Mouse (Mus musculus): ENCODE measurements around the gene Flt3. TPM values are rescaled to one million over a fixed set of nuclear protein-coding genes. Genes with fewer than 3 reads are reported as not detected.
A peak's percentile ranks its signal among the peaks of the same experiment; 100 is the strongest.

The Flt3 gene
- total and polyA plus RNA-seq, 2 experiments from 2014 or later, result 2.5 to 2.8 TPM

- no peaks in the 10 kb centered on the region for H3K9me3 ChIP-seq (ENCODE audit: low read length)
- ATAC-seq (no peak), DNase-seq (ENCODE audit: low spot score) (no peak)
- no peaks in the 10 kb centered on the region for H3K36me3 ChIP-seq (ENCODE audit: insufficient read depth, low read length)
- no peak overlapping the region for H3K9ac ChIP-seq (replicated peaks; ENCODE audit: low read length)
- no peak overlapping the region for H3K4me2 ChIP-seq (ENCODE audit: low read depth, low read length)
- no peaks in the 10 kb centered on the region for H3K27me3 ChIP-seq (ENCODE audit: insufficient read depth, low read length)
- TF ChIP-seq CTCF (IDR thresholded peaks at IDR 0.05; ENCODE audit: low read depth), result no peak
- 92% methylated on average over 10 of the region's 10 CpGs for WGBS
- no peak overlapping the region for H3K27ac ChIP-seq
- no peak overlapping the region for H3K4me3 ChIP-seq (ENCODE audit: low read length)
- H3K4me1 ChIP-seq (ENCODE audit: insufficient read depth, low read length), result no peaks in the 10 kb centered on the region
Measured at GRCm38 (mm10) chr5:147381396-147381795, 18.9 kb downstream of the Flt3 start.

- 90% methylated on average over 3 of the region's 3 CpGs for WGBS
- no peaks in the 10 kb centered on the region for H3K27me3 ChIP-seq (ENCODE audit: insufficient read depth, low read length)
- DNase-seq (ENCODE audit: low spot score), result no peak
- H3K4me3 ChIP-seq (ENCODE audit: low read length), result no peak overlapping the region
- ATAC-seq, result no peak
- H3K9ac ChIP-seq (replicated peaks; ENCODE audit: low read length), result no peak overlapping the region
- no peaks in the 10 kb centered on the region for H3K36me3 ChIP-seq (ENCODE audit: insufficient read depth, low read length)
- H3K4me2 ChIP-seq (ENCODE audit: low read depth, low read length), result no peak overlapping the region
- no peak overlapping the region for H3K27ac ChIP-seq
- H3K9me3 ChIP-seq (ENCODE audit: low read length), result no peaks in the 10 kb centered on the region
- no peaks in the 10 kb centered on the region for H3K4me1 ChIP-seq (ENCODE audit: insufficient read depth, low read length)
- TF ChIP-seq CTCF (IDR thresholded peaks at IDR 0.05; ENCODE audit: low read depth), result no peak
Measured at GRCm38 (mm10) chr5:147379481-147379880, 20.8 kb downstream of the Flt3 start.

- H3K27me3 ChIP-seq (ENCODE audit: insufficient read depth, low read length), result no peaks in the 10 kb centered on the region
- no peak overlapping the region for H3K4me3 ChIP-seq (ENCODE audit: low read length)
- 73% methylated on average over 8 of the region's 8 CpGs for WGBS
- ATAC-seq (no peak), DNase-seq (ENCODE audit: low spot score) (no peak)
- no peak overlapping the region for H3K9ac ChIP-seq (replicated peaks; ENCODE audit: low read length)
- TF ChIP-seq CTCF (IDR thresholded peaks at IDR 0.05; ENCODE audit: low read depth), result no peak
- H3K9me3 ChIP-seq (ENCODE audit: low read length), result no peaks in the 10 kb centered on the region
- no peak overlapping the region for H3K4me2 ChIP-seq (ENCODE audit: low read depth, low read length)
- no peaks in the 10 kb centered on the region for H3K4me1 ChIP-seq (ENCODE audit: insufficient read depth, low read length)
- no peak overlapping the region for H3K27ac ChIP-seq
- no peaks in the 10 kb centered on the region for H3K36me3 ChIP-seq (ENCODE audit: insufficient read depth, low read length)
Measured at GRCm38 (mm10) chr5:147370276-147370675, 30.0 kb downstream of the Flt3 start.

DNA sequence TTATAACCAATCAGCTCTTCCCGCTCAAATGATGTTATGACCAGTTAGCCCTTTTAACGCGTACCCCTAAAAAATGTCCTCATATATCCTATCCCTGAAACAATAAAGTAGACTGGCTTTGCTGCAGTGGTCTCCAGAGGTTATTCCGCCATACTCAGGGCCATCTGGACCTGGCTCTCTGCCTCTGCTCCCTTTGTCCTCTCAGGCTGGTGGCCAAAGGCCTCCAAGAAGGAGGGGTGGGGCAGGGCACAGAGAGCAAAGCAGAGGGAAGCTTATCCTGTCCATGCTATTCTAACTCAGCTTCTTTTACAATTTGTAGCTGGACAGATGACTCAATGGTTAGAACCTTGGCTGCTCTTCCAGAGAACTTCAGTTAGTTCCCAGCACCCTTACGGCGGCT lies 32.1 kb downstream of the Flt3 start:
- WGBS, result 83% methylated on average over 6 of the region's 6 CpGs
- no peak for ATAC-seq
- no peak overlapping the region for H3K27ac ChIP-seq

GRCm38 (mm10) chr5:147365995-147366765 lies 34.1 kb downstream of the Flt3 start:
- no peak for DNase-seq (ENCODE audit: low spot score)
- no peak for TF ChIP-seq CTCF (IDR thresholded peaks at IDR 0.05; ENCODE audit: low read depth)
- Histone ChIP-seq H3K27me3 (ENCODE audit: insufficient read depth, low read length) (no peaks in the 10 kb centered on the region), H3K4me1 (ENCODE audit: insufficient read depth, low read length) (no peaks in the 10 kb centered on the region), H3K4me2 (ENCODE audit: low read depth, low read length) (no peak overlapping the region), H3K4me3 (ENCODE audit: low read length) (no peak overlapping the region), H3K9ac (replicated peaks; ENCODE audit: low read length) (no peak overlapping the region), H3K36me3 (ENCODE audit: insufficient read depth, low read length) (no peaks in the 10 kb centered on the region), H3K27ac (no peak overlapping the region), H3K9me3 (ENCODE audit: low read length) (no peaks in the 10 kb centered on the region)
- 73% methylated on average over 16 of the region's 16 CpGs for WGBS
- no peak for ATAC-seq

More for the DNA sequence above, 32.1 kb downstream of the Flt3 start:
- TF ChIP-seq CTCF (IDR thresholded peaks at IDR 0.05; ENCODE audit: low read depth), result no peak
- Histone ChIP-seq H3K27me3 (ENCODE audit: insufficient read depth, low read length) (no peaks in the 10 kb centered on the region), H3K4me3 (ENCODE audit: low read length) (no peak overlapping the region), H3K9ac (replicated peaks; ENCODE audit: low read length) (no peak overlapping the region), H3K4me2 (ENCODE audit: low read depth, low read length) (no peak overlapping the region), H3K4me1 (ENCODE audit: insufficient read depth, low read length) (no peaks in the 10 kb centered on the region), H3K36me3 (ENCODE audit: insufficient read depth, low read length) (no peaks in the 10 kb centered on the region), H3K9me3 (ENCODE audit: low read length) (no peaks in the 10 kb centered on the region)
- peak; percentile 53 for DNase-seq (ENCODE audit: low spot score)

DNA sequence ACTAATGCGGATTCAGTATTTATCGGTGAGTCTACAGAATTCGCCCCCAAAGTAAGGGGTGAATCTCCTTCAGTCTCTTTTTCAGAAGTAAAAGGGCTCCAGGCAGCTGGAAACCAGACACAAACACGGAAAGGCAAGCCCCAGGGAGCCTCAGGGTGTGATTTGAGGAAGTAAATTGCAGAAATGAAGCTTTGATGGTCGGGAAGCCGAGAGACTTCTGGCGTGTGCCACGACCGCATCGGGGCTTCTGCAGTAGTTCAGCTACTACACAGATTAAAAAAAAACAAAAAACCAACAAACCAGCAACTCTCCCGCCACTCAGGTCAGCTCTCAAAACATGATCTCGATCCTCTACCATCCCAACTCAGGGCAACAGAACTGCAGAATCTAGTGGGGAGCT lies 37.2 kb downstream of the Flt3 start:
- H3K9me3 ChIP-seq (ENCODE audit: low read length), result no peaks in the 10 kb centered on the region
- no peak for TF ChIP-seq CTCF (IDR thresholded peaks at IDR 0.05; ENCODE audit: low read depth)

DNA sequence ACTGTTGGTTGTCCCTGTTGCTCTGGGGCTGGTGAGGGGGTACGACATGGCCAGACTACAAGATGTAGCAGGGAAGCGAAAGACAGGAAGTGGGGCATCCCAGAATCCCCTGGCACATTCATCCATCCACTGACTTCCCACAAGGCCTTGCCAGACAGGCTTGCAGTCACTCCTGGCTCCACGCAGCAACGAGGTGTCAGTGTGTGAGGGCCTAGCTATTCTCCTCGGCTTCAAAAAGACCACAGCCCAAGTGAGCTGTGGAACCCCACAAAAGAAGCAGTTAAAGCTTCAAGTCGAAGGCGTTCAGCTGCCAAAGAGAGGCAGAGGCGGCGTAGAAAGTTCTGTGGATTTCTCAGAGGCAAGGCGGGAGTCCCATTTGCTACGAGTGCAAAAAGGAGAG lies 41.8 kb downstream of the Flt3 start:
- no peak overlapping the region for H3K9ac ChIP-seq (replicated peaks; ENCODE audit: low read length)
- no peak for ATAC-seq

More for the DNA sequence above, 37.2 kb downstream of the Flt3 start:
- no peak overlapping the region for H3K27ac ChIP-seq
- no peaks in the 10 kb centered on the region for H3K4me1 ChIP-seq (ENCODE audit: insufficient read depth, low read length)
- ATAC-seq (no peak), DNase-seq (ENCODE audit: low spot score) (no peak)
- no peaks in the 10 kb centered on the region for H3K36me3 ChIP-seq (ENCODE audit: insufficient read depth, low read length)
- no peak overlapping the region for H3K9ac ChIP-seq (replicated peaks; ENCODE audit: low read length)
- H3K4me2 ChIP-seq (ENCODE audit: low read depth, low read length), result no peak overlapping the region
- WGBS, result 79% methylated on average over 12 of the region's 12 CpGs
- no peaks in the 10 kb centered on the region for H3K27me3 ChIP-seq (ENCODE audit: insufficient read depth, low read length)
- H3K4me3 ChIP-seq (ENCODE audit: low read length), result no peak overlapping the region

More for the DNA sequence above, 41.8 kb downstream of the Flt3 start:
- Histone ChIP-seq H3K27me3 (ENCODE audit: insufficient read depth, low read length) (no peaks in the 10 kb centered on the region), H3K4me2 (ENCODE audit: low read depth, low read length) (no peak overlapping the region), H3K4me1 (ENCODE audit: insufficient read depth, low read length) (no peaks in the 10 kb centered on the region), H3K36me3 (ENCODE audit: insufficient read depth, low read length) (no peaks in the 10 kb centered on the region), H3K27ac (no peak overlapping the region), H3K4me3 (ENCODE audit: low read length) (no peak overlapping the region), H3K9me3 (ENCODE audit: low read length) (no peaks in the 10 kb centered on the region)
- no peak for TF ChIP-seq CTCF (IDR thresholded peaks at IDR 0.05; ENCODE audit: low read depth)
- WGBS, result 86% methylated on average over 11 of the region's 11 CpGs
- DNase-seq (ENCODE audit: low spot score), result no peak

All from hindbrain, postnatal 0 days (tissue).